Mouse (Mus musculus) testis, postnatal 14 days (tissue): ENCODE data around the gene Gpr107.

ENCODE experiments used
- DNase-seq: peaks from one replicate; pipeline ENCODE4 v3.0.0; 2021; ENCODE audit warnings: low spot score

Gene Gpr107

GRCm38 (mm10) chr2:31246251-31246971 lies 94.3 kb downstream of the Gpr107 start:
- DNase-seq: no peak

- no peak for DNase-seq
Measured at GRCm38 (mm10) chr2:31248856-31249255, 96.7 kb downstream of the Gpr107 start.

- DNase-seq: no peak
Measured at GRCm38 (mm10) chr2:31252167-31252566, 100.1 kb downstream of the Gpr107 start.

GRCm38 (mm10) chr2:31253463-31253862 lies 101.3 kb downstream of the Gpr107 start:
- DNase-seq: no peak

GRCm38 (mm10) chr2:31254806-31255205 lies 102.7 kb downstream of the Gpr107 start:
- no peak for DNase-seq

GRCm38 (mm10) chr2:31255952-31256938 lies 104.1 kb downstream of the Gpr107 start:
- DNase-seq: peak; percentile 50

GRCm38 (mm10) chr2:31257096-31257495 lies 105.0 kb downstream of the Gpr107 start:
- no peak for DNase-seq

- peak; percentile 59 for DNase-seq
Measured at GRCm38 (mm10) chr2:31258609-31259366, 106.7 kb downstream of the Gpr107 start.

- DNase-seq: no peak
Measured at GRCm38 (mm10) chr2:31259367-31259920, 107.3 kb downstream of the Gpr107 start.

- no peak for DNase-seq
Measured at GRCm38 (mm10) chr2:31260549-31260948, 108.4 kb downstream of the Gpr107 start.

- DNase-seq: no peak
Measured at GRCm38 (mm10) chr2:31263039-31263461, 110.9 kb downstream of the Gpr107 start.

- peak; percentile 61 for DNase-seq
Measured at GRCm38 (mm10) chr2:31263746-31264378, 111.7 kb downstream of the Gpr107 start.

GRCm38 (mm10) chr2:31267447-31267846 lies 115.3 kb downstream of the Gpr107 start:
- no peak for DNase-seq
